Mouse (Mus musculus) cerebellum, adult (tissue): ENCODE data around the gene Gm20838.
"Not testable (repeated sequence)": the region's sequence is repeated elsewhere in the genome, so short reads cannot be mapped to it uniquely, and the experiment has no call there.

Source experiments
- ATAC-seq: cut with Nextera tagmentation; 2 replicates; pipeline ENCODE4 v1.9.2; 2017; ENCODE audit warnings: mild to moderate bottlenecking, moderate library complexity, mixed read lengths; ENCODE audit not compliant: insufficient number of reproducible peaks, low FRiP score, low TSS enrichment

Gene Gm20838

DNA sequence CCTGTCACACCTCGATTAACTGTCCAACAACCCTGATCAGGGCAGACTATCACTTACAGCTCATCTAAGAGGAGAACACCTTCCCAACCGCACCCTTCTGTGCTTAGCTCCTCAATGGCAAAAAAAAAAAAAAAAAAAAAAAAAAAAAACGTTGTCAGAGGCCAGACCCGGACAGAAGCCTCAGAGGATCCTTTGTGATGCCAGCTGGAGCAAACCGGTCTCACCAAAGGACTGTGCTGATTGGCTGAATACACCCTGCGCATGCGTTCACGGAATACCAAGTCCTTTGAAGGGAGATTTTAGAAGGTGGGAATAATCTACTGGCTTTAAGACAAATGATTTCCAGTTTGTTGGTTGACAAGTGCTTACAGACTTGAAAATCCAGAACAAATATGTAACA, at the start of gene Gm20838:
TSS of gene Gm20838 (minus strand) at position 101 of the 400 bp plus-strand sequence.
- not testable (repeated sequence) for ATAC-seq
